Mouse (Mus musculus) ES-E14 (cell line): ENCODE measurements around the gene Muc16.

Source experiments
- CHD2 ChIP-seq: IDR thresholded peaks from 2 replicates; pipeline ENCODE4 v1.6.1; 2014; ENCODE audit warnings: mild to moderate bottlenecking, low read depth, low read length, inconsistent platforms
- HCFC1 ChIP-seq: IDR thresholded peaks from 2 replicates; pipeline ENCODE4 v1.6.1; 2012; ENCODE audit warnings: low read length, inconsistent platforms, borderline replicate concordance; ENCODE audit not compliant: insufficient read depth
- MAFK ChIP-seq: IDR thresholded peaks from 2 replicates; pipeline ENCODE4 v1.6.1; 2014; ENCODE audit warnings: mild to moderate bottlenecking, low read depth, low read length, inconsistent platforms; ENCODE audit not compliant: insufficient read depth
- ZC3H11A ChIP-seq: IDR thresholded peaks from 2 replicates; pipeline ENCODE4 v1.6.1; 2012; ENCODE audit warnings: low read depth, mild to moderate bottlenecking, inconsistent platforms, low read length, borderline replicate concordance
- ZNF384 ChIP-seq: IDR thresholded peaks from 2 replicates; pipeline ENCODE4 v1.6.1; 2012; ENCODE audit warnings: low read depth, low read length, inconsistent platforms

GRCm38 (mm10) chr9:18473324-18474128, 200.8 kb downstream of the Muc16 start:
- no peak for TF ChIP-seq MAFK
- no peak for TF ChIP-seq ZNF384
- no peak for TF ChIP-seq HCFC1
- no peak for TF ChIP-seq CHD2
- TF ChIP-seq ZC3H11A: no peak
